Mouse (Mus musculus) heart, adult 8-10 months (tissue): ENCODE measurements at regions not wholly inside any gene's neighbourhood (a gene's known extent, or its start where the extent isn't known, plus 50 kb on each side); places are given as distances from the start of the nearest gene placed in this dataset.
A peak's percentile ranks its signal among the peaks of the same experiment; 100 is the strongest.
"Not testable (repeated sequence)": the region's sequence is repeated elsewhere in the genome, so short reads cannot be mapped to it uniquely, and the experiment has no call there.

Source experiments
- DNase-seq: peaks from one replicate; pipeline ENCODE4 v3.0.0; 2022; ENCODE audit warnings: low spot score

DNA sequence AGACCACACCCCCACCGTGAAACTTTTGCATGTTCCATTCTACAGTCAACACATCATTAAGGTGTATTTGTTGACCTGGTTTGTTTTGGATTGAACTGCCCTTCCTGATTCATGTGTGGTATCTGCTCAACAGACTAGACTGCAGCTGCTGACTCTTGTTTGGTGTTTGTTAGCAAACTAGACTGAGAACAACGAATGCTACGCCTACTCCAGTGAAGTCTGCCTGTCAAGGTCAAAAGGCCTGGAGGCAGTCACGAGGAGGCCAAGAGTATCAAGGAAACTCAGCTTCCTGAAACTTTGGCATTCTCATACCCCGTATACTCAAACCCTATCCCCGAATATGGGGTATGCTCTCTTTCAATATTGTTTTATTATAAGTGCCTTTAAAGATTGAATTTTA lies 194.2 kb upstream of the Spin1 start:
- DNase-seq, result not testable (repeated sequence)

DNA sequence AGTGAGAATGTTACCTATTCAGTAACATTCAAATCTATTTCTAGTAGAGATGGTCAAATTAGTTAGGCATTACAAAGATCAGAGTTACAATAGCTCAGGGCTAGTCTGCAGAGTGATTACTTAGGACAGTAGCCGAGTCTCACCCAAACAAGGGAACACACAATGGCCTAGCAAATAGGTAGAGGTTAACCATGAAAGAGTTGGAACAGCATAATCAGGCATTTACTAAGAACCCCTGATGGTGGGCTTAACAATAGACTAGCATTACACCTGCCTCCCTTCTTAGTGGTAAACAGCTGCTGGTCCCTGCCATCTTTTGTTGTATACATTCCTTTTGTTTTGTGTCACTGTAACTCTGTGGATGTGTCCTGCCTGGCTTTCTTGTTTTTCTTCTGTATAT lies 193.8 kb upstream of the Spin1 start:
- DNase-seq, result no peak

- DNase-seq, result not testable (repeated sequence)
Measured at GRCm38 (mm10) chr13:50912776-50913175, 187.9 kb upstream of the Spin1 start.

- not testable (repeated sequence) for DNase-seq
Measured at GRCm38 (mm10) chr13:50934017-50934416, 166.7 kb upstream of the Spin1 start.

- DNase-seq, result no peak
Measured at GRCm38 (mm10) chr13:50942561-50942960, 158.1 kb upstream of the Spin1 start.

DNA sequence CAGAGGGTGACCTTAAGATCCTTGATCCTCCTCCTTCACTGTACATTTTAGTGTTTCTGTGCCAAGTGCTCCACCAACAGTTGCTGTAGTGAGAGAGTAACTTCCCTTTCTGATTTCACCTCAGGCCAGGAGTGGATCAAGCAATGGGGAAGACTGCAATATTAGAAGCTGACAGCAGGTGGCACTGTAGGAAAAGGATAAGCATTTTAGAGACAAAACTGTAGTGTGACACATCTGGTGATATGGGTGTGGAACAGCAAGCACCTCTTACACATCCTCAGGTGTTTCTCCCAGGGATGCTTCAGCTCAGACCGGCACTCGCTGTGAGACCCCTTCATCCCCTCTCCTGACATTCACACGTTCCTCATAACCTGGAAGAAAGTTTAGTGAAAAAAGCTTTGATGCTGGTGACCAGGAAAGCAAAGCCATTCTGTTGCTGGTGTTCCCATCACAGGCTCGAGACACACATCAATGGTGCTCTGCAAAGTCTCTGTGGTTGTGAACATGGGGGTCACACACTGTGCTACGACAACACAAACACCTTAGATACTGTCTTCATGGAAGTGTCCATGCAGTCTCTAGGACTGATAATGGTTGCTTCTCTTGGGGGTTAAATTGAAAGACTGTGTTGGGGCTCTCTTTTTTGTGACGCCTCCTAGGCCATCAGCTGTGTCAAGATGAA lies 151.0 kb upstream of the Spin1 start:
- peak; percentile 86 for DNase-seq

DNA sequence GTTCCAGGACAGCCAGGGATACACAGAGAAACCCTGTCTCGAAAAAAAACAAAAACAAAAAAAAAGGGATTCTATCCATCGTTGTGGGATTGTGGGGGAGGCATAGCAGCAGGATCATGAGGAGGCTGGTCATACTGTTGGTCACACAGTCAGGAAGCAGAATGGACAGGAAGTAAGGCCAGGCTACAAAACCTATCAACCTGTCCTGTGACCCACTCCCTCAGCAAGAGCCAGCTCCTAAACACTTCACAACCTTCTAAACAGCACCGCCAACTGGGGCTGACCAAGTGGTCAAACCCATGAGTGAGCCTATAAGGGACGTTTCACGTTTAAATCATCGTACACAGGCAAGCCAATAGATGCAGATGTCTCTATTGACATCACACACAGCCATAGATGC lies 146.0 kb upstream of the Spin1 start:
- no peak for DNase-seq

DNA sequence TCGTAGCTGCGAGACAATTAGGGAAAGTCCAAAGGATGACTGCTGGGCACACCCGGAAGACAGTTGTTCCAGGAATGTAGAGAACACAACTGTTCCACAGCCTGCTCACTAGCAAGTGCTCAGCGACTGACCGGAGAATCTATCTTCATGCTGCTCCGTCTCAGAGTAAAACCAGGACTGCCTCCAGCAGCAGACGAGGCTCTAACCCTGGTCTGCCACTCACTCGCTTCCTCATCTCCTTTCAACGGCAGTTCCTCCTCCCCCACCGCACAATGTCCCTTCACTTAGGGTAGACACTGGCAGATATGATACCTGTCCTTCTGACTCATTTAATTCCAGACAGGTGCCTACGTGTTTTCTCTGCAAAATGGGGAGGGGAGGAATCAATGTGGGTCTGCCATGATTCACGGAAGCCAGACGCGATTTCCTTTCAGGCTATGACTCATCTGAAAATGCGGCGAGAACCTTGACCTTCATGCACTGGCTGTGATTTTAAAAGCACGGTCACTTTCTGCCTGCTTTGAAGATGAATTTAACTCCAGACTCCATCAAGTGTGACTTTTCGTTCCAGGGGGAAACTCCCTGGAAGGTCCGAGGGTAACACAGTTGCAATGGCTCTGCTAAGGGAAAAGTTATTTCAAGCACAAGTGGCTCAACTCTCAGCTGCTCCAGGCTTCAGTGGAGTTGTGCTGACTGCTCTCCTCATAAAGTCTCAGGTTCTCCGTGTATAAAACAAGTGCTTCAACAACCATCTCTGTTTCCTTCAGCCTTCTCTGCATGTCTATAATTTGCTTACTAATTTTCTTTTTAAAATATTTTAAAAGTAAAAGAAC lies 142.4 kb upstream of the Spin1 start:
- DNase-seq, result no peak

DNA sequence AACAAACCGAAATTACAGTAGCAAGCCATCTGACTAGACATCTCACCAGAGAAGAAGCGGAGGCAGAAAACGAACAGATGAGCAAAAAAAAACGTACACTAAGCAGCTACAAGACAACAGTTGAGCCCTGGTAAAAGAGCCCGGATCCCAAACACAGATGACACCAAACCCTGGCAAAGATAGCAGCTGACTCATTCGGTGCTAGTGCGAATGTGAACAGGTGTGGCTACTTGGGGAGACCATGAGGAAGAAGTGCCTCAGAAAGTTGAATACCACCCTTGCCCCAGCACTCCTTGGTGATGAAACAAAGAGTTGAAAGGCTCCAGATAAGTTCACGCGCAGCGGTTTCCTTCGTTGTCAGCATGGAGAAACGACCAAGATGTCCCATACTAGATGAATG lies 139.8 kb upstream of the Spin1 start:
- no peak for DNase-seq

DNA sequence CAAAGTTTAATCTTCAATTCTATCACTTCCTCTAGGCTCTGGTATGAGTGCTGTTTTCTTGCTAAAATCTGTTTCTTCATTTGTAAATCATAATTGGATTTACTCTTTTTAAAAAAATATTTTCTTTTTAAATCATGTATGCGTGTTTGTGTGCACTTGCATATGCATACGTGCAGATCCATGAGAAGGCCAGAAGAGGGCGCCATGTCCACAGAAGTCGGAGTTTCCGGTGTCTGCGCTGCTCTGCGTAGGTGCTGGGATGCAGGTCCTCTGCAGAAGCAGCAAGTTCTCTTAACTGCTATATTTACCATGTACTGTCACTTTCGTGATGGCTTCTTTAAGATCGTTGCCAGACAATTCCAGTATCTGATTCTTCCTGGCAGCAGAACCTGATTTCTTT lies 136.6 kb upstream of the Spin1 start:
- no peak for DNase-seq

- not testable (repeated sequence) for DNase-seq
Measured at GRCm38 (mm10) chr13:50965041-50965440, 135.6 kb upstream of the Spin1 start.

- DNase-seq, result no peak
Measured at GRCm38 (mm10) chr13:50965678-50966077, 135.0 kb upstream of the Spin1 start.

DNA sequence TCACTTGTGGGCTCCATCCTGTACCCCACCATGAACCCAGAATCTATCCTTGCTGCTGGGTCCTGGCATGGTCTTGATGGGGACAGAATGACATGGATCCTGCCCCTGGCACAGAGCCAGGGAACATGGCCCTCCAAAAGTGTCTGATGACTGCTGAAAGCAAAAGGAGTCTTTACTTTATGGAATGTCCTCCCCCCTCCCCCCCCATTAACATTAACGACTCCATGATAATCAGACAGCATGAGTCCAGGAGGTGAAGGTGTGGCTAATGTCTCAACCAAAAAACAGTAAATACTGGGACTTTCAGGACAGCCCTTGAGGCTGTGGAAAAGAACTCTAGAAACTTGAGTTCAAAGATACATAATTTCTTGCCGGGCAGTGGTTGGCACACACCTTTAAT lies 133.9 kb upstream of the Spin1 start:
- no peak for DNase-seq

DNA sequence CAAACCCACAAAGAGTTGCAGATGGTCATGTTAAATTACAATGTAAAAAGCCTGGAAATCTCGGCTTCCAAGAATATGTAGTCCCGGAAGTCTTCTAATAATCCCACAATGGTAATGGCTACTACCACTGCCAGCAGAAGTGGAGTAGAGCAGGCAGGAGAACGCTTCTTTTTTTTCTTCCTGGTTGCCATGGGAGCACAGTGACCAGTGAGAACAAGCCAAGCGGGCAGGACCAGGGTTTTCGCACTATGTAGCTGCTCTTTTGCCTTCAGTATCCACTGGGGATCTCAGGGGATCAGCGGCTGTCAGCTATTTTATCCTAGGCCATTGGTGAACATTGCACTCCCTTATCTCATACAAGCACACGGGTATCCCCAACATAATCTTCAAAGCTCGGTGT lies 127.3 kb upstream of the Spin1 start:
- no peak for DNase-seq

DNA sequence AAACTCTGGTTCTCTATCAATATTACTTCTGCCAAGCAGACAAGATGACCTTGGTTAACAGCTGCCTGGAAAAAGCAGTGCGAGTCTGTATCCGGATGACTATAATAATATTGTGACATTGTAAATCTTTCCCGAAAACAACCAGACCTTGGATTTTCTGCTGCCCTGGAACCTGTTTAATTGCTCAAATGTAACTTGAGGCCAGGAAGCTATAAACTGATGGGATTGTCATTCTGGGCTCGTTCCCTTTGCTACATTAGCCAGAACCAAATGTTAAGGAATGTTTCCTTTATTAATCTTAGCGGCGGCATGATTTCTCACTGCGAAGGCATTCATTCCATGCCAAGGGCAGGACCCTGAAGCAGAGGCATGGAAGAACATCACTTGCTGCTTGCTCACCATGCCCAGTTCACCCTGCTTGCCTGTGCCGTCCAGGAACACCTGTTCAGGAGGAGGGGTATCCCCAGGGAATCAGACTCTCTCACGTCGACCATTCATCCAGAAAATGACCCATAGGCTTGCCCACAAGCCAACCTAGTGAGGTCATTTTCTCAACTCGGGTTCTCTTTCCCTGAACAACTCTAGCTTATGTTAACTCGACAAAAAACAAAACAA lies 125.3 kb upstream of the Spin1 start:
- no peak for DNase-seq

- DNase-seq, result no peak
Measured at GRCm38 (mm10) chr13:50982005-50982404, 118.7 kb upstream of the Spin1 start.

DNA sequence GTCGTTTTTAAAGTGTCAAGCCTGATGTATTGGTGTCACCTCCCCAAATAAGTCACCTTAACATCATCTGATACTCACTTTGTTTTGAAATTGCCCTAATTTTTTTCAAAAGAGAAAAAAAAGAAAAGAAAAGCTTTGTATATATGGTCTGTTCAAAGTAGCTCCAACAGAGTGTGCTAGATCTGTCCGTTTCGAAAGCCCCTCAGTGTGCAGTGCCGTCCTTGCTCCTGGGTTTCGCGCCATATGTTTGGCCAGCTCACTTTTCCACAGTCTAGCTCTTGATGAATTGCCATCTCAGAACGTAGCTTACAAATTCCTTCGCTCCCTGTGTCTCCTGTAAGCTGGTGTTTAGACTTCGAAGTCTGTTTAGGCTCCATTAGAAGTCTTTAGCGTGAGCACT lies 117.7 kb upstream of the Spin1 start:
- DNase-seq, result no peak

DNA sequence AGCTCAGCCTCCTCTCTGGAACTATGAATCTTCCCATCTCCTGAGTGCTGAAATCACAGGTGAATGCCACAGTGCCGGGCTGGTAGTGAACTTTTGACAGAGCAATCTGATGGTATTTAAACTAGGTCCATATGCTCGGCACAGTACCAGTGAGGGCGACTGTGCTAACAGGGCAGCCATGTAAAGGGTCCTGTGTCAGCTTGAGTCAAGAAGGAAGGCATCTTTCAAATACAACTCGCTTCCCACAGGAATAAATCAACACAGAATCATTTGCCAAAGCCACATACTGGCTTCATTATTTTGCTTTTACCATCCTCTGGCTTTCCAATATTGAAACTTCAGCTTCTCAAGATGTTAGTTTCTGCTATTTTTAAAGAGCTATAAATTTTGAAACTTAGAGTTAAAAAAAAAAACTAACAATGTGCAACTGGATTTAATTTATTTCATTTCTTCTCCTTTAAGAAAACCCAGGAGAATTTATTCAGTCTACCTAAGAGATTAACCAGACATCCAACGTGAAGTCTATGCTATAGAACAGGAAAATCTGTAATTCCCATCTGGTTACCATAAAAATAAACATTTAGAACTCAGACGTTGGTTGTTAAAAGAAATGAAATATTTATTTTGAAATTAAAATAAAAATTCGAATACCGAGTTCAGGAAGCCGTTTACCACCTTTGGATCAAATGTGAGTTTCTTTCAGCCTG lies 108.8 kb upstream of the Spin1 start:
- no peak for DNase-seq

DNA sequence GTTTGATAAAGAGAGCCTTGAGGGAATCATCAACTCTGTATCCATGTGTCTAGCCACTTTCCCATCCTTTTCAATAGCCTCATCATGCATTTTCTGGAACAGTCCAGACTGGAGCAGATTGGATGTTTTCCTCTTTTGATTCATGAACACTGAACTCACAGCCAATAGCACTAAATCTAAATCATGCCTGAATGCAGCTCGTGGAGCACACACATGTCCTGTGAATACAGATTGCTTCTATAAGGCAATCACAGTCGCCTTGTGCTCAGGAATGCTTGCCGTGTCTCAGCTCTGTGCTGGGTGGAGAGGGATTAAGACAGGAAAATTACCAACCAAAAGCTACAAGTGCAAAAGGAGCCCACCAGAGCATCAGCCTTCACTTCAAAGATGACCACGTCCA lies 100.9 kb upstream of the Spin1 start:
- no peak for DNase-seq

DNA sequence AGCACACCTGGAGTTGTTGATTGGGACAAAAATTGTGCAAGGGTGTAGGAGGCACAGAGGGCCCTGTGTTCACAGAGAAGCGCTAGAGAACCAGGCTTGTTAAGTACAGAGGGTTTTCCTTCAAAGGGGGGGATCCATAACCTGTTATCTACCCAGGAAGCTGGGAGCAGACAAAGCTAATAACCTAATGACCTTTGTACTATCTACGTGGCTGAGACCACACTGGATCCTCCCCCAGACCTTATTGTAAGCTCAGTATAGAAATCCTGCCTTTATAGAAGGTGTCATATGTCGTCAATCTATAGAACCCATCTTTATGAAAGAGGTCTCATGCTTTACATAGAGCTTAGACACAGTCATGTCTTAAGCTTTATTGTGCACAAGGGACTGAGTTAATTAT lies 95.9 kb upstream of the Spin1 start:
- DNase-seq, result no peak

DNA sequence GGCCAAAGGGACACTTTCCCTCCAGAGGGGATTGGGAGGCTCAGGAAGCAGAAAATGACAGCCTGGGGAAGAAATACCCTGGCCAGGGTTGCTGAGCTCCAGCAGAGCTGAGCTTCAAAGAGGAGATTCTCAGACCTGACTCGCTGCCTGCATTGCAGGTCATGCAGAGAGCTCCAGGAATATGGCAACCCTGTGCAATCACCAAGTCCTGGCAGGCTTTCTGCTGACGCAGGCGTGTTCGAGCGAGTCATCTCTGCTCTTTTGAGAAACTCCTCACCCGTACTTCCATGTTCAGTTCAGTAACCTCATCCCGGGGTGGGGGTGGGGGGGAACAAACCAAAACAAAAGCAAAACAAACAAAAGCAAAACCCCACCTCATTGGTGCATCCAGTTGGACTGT lies 89.9 kb upstream of the Spin1 start:
- no peak for DNase-seq

DNA sequence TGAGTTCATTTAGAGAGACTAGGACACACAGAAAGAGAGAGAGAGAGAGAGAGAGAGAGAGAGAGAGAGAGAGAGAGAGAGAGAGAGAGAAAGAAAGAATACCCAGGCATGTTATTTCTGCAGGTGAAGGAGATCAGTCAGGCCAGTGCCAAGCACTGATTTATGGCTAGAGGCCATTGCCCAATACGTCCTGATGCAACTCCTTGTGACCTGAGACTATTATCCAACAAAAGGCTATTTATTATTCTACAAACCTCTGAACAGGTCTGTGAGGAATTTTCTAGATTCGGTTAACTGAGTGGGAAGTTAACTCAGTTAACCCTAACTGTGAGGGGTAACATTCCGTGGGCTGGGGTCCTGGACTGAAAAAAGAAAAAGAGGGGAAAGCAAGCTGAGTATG lies 84.5 kb upstream of the Spin1 start:
- no peak for DNase-seq
